Mouse (Mus musculus): ENCODE measurements at regions not wholly inside any gene's neighbourhood (a gene's known extent, or its start where the extent isn't known, plus 50 kb on each side); places are given as distances from the start of the nearest gene placed in this dataset.

GRCm38 (mm10) chr3:151160516-151160915 lies 277.2 kb upstream of the Adgrl4 start:
- no peak for DNase-seq (ENCODE audit: low spot score)

DNA sequence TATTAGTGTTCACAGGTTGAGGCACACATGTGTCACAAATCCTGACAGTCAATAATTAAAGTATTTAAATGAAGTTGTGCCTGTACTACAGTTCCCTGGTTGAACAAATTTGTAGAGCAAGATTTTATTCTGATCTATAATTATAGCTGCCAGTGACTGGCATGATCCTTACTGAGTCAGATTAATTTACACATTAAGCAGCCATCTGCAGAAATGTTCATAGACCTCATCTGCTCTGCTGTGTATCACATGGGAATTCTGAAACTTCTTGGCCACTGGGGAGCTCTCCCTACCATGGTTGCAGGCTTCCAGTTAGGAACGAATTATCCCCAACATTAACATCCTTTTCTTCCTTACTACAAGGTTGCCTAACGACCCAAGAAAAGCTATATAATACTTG lies 255.6 kb upstream of the Adgrl4 start:
- no peak for DNase-seq (ENCODE audit: low spot score)

- no peak for DNase-seq (ENCODE audit: low spot score)
Measured at GRCm38 (mm10) chr3:151192092-151192491, 245.6 kb upstream of the Adgrl4 start.

- no peak for DNase-seq (ENCODE audit: low spot score)
Measured at GRCm38 (mm10) chr3:151210978-151211377, 226.7 kb upstream of the Adgrl4 start.

DNA sequence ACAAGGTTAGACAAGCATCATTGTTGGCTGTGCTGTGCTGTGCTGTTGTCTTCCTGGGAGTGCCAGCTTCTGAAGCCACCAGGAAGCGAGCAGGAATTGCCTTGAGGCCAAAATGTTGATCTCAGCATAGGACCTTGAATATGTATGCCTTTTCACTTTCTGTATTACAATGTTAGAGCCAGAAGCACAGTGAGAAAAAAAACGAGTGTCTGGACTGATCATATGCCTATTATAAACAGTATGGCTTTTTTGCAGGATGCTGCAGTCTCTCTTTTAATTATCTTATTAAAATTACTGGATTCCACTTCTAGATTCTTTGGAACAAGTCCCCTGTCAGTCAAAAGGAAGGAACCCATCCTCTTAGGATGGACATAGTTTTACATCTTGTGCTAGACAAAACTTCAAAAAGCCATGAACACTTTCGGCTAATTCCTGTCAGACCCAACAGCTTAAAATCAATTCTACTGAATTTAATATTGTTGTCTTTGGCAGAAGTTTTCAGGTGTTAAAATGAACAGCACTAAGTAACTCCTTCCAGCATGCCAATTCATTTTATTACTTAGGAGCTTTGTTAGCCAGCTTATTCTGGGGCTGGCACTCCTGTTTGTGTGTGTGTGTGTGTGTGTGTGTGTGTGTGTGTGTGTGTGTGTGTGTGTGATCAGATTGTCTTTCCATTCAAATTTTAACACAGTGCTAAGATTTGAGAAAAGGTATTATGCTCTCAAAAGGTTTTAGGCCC lies 220.8 kb upstream of the Adgrl4 start:
- DNase-seq (ENCODE audit: low spot score) = no peak

DNA sequence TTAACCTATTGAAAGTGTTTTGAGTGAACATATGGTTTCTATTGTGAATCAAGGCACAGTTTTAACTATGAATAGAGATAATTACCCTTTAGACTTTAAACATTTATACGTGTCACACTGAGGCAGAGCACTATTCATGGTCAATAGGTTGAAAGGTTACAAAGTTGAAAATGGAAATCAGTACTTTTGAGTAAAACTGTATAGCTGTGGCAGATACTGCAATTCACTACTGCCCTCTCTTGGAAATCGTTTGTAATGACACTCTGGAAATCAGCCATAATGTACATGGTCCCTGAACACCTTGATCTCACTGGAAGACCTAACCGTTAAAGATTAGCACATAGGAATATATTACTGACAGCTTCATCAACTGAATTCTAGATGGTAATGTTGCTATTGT lies 215.3 kb upstream of the Adgrl4 start:
- DNase-seq (ENCODE audit: low spot score) = peak; percentile 77

DNA sequence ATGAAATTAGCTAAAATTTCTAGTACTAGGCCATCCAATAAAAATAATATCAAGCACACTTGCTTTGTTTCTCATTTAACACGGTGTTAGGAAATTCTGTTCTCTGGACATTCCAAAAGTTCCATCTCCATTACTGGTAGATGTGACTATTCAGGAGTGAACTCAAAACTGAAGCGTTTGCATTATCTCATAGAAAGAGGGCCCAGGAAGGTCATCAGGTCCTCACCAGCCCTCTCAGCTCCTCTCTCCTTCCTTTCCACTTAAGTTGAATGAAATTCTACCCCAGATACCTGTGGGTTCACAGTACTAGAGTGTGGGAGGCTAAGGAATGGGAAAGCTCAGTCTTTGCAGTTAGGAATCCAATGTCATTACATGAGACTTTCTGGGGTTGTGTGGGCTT lies 185.2 kb upstream of the Adgrl4 start:
- no peak for DNase-seq (ENCODE audit: low spot score)

DNA sequence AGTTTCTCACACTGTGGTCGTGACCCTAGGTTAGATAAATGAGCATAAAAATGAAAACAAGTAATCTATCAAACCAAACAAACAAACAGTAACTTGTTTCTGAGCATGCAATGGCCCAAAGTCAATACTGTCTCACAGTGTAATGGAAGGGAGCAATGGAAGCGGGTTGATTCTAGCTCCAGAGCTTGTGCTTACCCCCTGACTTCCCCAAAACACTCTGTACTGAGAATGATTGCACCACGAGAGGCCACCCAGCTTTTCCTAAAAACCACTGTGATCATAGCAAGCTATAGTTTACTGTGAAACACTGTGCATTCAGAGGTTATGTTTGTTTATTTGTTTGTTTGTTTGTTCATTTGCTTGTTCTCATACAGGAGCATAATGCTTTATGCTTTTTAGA lies 174.9 kb upstream of the Adgrl4 start:
- DNase-seq (ENCODE audit: low spot score) = no peak

- DNase-seq (ENCODE audit: low spot score) = peak; percentile 28
Measured at GRCm38 (mm10) chr3:151265658-151266057, 172.0 kb upstream of the Adgrl4 start.

DNA sequence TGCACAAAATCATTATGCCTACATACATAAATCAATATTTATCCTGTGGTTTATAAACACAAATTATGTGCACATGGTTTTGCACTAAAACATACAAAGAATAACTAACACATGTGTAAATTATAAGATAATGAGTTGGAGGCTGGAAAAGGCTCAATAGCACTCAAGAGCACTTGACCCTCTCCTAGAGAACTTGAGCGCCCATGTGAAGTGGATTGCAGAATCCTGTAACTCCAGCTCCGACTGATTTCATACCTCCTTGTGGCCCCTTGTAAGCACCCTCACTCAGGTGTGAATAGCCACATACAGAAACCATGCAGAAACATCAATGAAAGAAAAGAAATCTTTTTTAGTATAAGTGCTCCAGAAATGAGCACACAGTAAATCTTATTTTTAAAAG lies 168.2 kb upstream of the Adgrl4 start:
- no peak for DNase-seq (ENCODE audit: low spot score)

- DNase-seq (ENCODE audit: low spot score) = no peak
Measured at GRCm38 (mm10) chr3:151283829-151284228, 153.9 kb upstream of the Adgrl4 start.

DNA sequence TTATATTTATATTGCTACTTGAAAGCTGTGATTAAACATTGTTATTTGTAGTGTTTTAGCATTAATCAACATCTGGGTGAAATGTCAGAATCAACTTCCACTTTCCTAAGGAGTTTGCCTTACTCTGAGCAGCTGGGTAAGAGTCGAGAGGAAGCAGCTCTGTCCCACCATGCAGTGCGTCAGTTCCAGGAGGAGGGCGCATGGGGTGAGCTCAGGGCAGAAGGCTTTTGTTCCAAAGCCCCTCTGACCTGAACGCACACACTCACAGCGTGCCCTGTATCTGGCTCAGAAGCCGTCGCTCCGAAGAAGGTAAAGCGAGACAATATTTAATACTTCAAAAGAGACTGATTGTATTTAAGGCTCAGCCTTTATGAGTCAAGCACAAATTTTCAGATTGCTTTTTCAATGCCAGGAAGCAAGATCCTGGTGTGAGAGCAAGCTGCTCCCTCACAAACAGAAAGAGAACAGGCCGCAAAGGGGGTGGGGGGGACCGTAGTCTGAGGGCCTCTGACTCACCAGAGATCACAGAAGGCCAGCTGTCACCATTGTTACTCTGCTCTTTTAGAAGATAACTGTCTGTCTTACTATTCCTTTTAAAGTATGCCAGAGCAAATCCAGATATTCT lies 143.6 kb upstream of the Adgrl4 start:
- DNase-seq (ENCODE audit: low spot score) = peak; percentile 65

DNA sequence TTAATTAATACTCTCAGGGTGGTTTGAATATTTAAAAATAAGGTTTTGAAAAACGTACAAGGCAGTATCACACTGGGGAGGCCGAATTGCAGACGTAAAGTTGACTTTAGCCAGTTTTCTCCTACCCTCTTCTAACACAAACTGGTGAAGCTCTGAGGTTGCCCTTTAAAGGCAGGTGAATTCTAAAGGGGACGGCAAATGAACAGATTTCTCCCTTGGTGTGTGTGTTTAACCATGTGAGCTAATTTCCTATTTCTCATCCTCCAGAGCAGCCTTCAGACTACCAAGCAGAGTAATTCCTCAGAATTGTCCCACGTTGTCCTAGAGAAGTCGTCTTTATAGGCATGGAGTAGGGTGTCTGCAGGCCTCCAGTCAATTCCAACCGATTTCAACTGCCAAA lies 143.1 kb upstream of the Adgrl4 start:
- no peak for DNase-seq (ENCODE audit: low spot score)

GRCm38 (mm10) chr3:151295027-151295426 lies 142.7 kb upstream of the Adgrl4 start:
- no peak for DNase-seq (ENCODE audit: low spot score)

- DNase-seq (ENCODE audit: low spot score) = no peak
Measured at GRCm38 (mm10) chr3:151298325-151298724, 139.4 kb upstream of the Adgrl4 start.

DNA sequence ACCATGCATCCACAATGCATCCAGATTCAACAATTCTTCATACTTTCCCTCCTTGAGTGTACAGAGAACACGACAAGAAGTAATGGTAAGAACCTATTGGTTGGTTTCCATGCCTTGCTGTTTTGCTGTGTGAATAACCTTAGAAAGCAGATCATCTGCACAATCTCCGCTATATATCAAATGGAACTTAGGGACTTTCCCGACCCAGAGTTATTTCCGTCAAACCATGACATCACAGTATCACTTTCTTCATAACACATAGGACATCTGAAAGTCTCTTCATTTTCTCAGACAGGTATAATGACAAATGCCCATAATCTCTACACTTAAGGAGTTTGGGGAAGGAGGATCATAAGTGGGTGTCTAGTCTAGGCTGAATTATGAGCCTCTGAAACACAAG lies 132.3 kb upstream of the Adgrl4 start:
- DNase-seq (ENCODE audit: low spot score) = no peak

DNA sequence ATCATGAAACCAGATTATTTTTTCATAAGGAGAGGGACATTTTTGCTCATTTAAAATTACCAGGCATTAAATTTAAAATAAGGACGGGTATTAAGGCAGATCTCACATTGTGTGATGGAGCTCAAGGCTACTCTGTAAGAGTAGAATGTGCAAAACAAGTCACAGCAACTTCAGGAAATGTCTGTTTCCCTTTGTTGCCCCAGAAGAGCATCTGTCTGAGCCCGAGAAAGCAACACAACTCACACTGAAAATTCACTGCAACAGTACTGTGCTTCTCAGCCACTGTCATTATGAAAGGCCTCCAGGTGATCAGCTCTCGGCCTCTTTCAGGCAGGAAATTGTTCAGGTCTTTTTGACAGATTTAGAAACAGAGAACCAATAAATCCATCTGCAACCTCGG lies 129.7 kb upstream of the Adgrl4 start:
- DNase-seq (ENCODE audit: low spot score) = no peak

DNA sequence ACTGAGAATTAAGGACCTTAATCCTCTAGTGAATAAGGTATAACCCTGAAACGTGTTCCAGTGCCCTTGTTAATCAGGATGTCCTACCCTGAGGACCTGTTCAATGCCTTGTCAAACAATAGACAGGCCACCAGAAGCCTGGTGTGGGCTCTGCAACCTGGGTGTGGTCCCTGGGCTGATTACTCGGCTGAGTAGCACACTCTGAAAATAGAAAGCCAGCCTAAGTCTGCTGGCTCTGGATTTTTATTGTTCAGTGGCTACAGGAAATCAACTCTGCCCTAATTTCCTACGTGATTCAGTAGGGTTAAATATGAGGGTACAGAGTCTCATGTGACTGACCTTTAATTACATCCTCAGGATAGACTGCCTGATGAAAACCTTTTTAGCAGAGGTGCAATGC lies 113.9 kb upstream of the Adgrl4 start:
- no peak for DNase-seq (ENCODE audit: low spot score)

DNA sequence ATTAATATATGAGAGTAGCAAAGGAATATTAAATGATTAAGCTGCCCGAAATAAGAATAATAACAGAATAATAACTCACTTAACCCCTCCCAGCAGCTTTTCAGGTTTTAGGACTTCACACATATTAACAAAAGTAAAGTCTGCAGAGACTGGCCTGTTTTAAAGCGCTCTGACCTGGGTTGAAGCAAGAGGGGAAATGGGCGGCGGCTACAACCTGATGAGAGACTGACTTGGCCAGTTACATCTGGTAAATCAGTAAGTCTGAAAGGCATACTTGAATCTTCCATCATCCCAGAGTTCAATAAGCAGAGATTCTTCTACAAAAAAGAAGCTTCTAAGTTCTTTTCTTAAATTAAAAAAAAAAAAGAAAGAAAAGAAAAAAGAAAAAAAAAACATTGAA lies 107.9 kb upstream of the Adgrl4 start:
- no peak for DNase-seq (ENCODE audit: low spot score)

DNA sequence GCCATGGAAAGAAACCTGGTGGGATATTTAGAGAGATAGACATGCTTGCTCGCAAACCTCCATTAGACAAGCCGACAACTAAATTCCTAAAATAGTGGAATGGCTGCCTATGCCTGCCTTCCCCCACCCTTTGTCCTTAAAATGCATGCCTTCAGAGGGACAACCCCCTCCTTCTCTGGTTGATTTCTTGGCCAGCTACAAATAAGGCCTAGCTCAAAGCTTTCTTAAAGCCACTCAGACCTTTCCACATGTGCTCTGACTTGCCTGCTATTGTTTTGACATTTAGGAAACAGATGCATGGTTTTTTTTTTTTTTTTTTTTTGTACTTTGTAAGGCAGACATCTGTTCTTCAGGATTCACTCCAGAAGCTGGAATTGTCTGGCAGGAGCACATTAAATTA lies 105.8 kb upstream of the Adgrl4 start:
- no peak for DNase-seq (ENCODE audit: low spot score)

DNA sequence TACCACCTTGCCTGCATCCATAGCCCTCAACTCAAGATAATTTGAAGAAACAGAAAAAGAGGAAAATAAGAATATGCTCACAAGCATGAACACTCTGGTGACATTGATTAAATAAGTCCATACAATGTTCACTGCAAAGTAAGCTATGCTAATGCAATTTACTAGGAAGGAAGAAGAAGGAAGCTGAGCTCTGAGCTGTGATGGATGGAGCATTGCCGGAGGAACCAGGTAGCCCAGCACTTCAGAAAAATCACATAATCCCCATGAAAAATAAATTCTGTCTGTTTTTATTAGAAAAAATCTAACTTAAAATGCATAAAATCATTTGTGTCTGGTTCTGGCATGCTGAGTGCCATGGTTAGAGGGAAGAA lies 105.4 kb upstream of the Adgrl4 start:
- no peak for DNase-seq (ENCODE audit: low spot score)

- no peak for DNase-seq (ENCODE audit: low spot score)
Measured at GRCm38 (mm10) chr3:151332688-151333452, 104.8 kb upstream of the Adgrl4 start.

DNA sequence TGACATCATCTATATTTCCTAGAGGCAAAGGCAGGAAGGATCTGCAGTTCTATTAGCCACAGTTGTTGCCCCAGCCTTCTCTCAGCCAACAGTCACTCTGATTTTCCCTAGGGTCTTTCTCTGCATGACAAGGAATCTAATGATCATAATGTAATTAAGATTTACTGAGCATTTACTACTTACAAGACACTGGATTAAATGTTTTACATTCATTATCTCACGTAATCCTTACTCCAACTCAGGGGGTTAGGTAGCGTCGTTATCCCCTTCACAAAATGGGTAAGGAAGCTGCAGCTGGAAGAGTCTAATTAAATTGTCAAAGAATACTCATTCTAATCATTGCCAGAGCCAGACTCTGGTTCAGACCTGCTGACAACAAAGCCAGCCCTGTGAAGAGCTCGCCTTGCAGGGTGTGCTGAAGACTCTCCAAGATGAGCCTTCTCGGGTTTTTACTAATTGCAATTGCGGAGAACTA lies 103.8 kb upstream of the Adgrl4 start:
- peak; percentile 54 for DNase-seq (ENCODE audit: low spot score)

Data from retina, embryonic 14.5 days (tissue).